ENCODE assay signal across 24 mouse cellular contexts in the genomic region with DNA sequence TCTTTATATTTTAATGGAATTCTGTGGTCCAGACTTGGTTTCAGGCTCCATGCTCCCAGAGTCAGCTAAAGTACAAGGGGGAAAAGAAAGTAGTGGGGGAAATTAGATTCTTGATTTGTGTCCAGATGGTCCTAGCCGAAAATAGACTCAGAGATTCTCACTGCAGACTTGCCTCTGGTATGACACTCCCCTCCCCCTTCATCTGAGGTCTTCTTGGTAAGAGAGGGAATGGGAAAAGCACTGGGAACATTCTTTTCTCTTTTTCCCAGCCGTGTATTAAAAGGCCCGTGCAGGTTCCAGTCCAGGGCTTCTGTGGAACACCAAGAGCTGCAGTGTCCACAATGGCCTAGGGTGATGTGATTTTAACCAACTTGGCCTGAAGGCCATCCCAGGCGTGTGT. TPM values are rescaled to one million over a fixed set of nuclear protein-coding genes. Genes with fewer than 3 reads are reported as not detected.
DNase-seq lines count a peak whose midpoint lies in the region; ATAC-seq and TF ChIP-seq lines count a peak whose summit lies in the region.
"Had no signal": no experiment of that assay in that cellular context is flagged by ENCODE, and none has a peak within 500 bp of the region (broad histone marks: within the 10 kb centered on the region; RNA-seq: fewer than 3 reads in every experiment).

No protein-coding gene starts in this region.

- WGBS in embryonic facial prominence, embryonic 14.5 days = 68% methylated on average over 4 of the region's 4 CpGs
- 84% methylated on average over 4 of the region's 4 CpGs for WGBS in embryonic facial prominence, embryonic 10.5 days
- 74% methylated on average over 4 of the region's 4 CpGs for WGBS in heart, embryonic 12.5 days
- WGBS in lung, adult 2 months = 70% methylated on average over 4 of the region's 4 CpGs

- no peaks in the 10 kb centered on the region for H3K36me3 ChIP-seq in embryonic facial prominence, embryonic 14.5 days (ENCODE audit: control insufficient read depth, insufficient read depth, low read length)
- H3K36me3 ChIP-seq in embryonic facial prominence, embryonic 10.5 days (replicated peaks) = no peaks in the 10 kb centered on the region
- no peaks in the 10 kb centered on the region for H3K36me3 ChIP-seq in heart, embryonic 12.5 days
- H3K36me3 ChIP-seq: forebrain, embryonic 15.5 days; hindbrain, embryonic 13.5 days; limb, embryonic 13.5 days; midbrain, embryonic 10.5 days; neural tube, embryonic 13.5 days had no signal

- H3K9ac ChIP-seq in embryonic facial prominence, embryonic 14.5 days (ENCODE audit: low read depth, low read length) = no peak overlapping the region
- no peak overlapping the region for H3K9ac ChIP-seq in heart, embryonic 12.5 days
- H3K9ac ChIP-seq: forebrain, embryonic 15.5 days; hindbrain, embryonic 13.5 days; limb, embryonic 13.5 days; liver, embryonic 14.5 days; neural tube, embryonic 13.5 days had no signal

- H3K4me3 ChIP-seq in embryonic facial prominence, embryonic 14.5 days (ENCODE audit: low read depth, low read length) = no peak overlapping the region
- no peak overlapping the region for H3K4me3 ChIP-seq in embryonic facial prominence, embryonic 10.5 days
- no peak overlapping the region for H3K4me3 ChIP-seq in heart, embryonic 12.5 days
- no peak overlapping the region for H3K4me3 ChIP-seq in lung, adult 2 months (replicated peaks; ENCODE audit: extremely low read depth, low read depth, low read length)
- H3K4me3 ChIP-seq: forebrain, embryonic 15.5 days; hindbrain, embryonic 13.5 days; limb, embryonic 13.5 days; midbrain, embryonic 10.5 days; myocyte; neural tube, embryonic 13.5 days had no signal

- peaks cover 4% of the 10 kb centered on the region; the same call in 1 of the 2 replicates for H3K9me3 ChIP-seq in embryonic facial prominence, embryonic 14.5 days (ENCODE audit: control insufficient read depth, low read length)
- H3K9me3 ChIP-seq in embryonic facial prominence, embryonic 10.5 days = no peaks in the 10 kb centered on the region
- 0 out of 2 replicates have a peak, but pooled peaks cover 9% of the 10 kb centered on the region for H3K9me3 ChIP-seq in heart, embryonic 12.5 days (replicated peaks)
- H3K9me3 ChIP-seq: forebrain, embryonic 15.5 days; limb, embryonic 13.5 days; midbrain, embryonic 10.5 days; neural tube, embryonic 13.5 days had no signal

- DNase-seq in embryonic facial prominence, embryonic 14.5 days (ENCODE audit: low spot score) = peak; percentile 39
- no peak for DNase-seq in embryonic facial prominence, embryonic 10.5 days (ENCODE audit: low spot score)
- peak; percentile 39 to 66 for DNase-seq in heart, adult 9 months (ENCODE audit: low spot score in 2 of 2)
- DNase-seq in lung, postnatal 10 days = peak; percentile 37
- DNase-seq in lung, adult 2 months = no peak
- DNase-seq in layer of hippocampus, adult 18-20 months (ENCODE audit: low spot score in 2 of 2) = no peak
- DNase-seq in frontal cortex, postnatal 25 days (ENCODE audit: low spot score in 2 of 2) = no peak
- DNase-seq: adrenal gland, adult 8-10 months; cerebellum, adult 8-10 months; gastrocnemius, postnatal 14 days; kidney, adult 8-10 months; kidney, postnatal 25 days; retina, postnatal 1 day; thymus, adult 2 months had no signal

- no peak for ATAC-seq in embryonic facial prominence, embryonic 14.5 days (ENCODE audit: low read depth)
- no peak for ATAC-seq in heart, embryonic 12.5 days (ENCODE audit: insufficient number of reproducible peaks, low FRiP score)
- ATAC-seq: activated CD4-positive, CD25-positive, alpha-beta regulatory T cell, adult 4 months; forebrain, embryonic 15.5 days; midbrain, embryonic 16.5 days had no signal

- no peak for TF ChIP-seq POLR2A in lung, adult 2 months (IDR thresholded peaks at IDR 0.05; ENCODE audit: borderline replicate concordance, extremely low read depth, low read depth, low read length)

- TF ChIP-seq CTCF in lung, adult 2 months (IDR thresholded peaks at IDR 0.05; ENCODE audit: insufficient read depth, low read length) = no peak

- H3K27me3 ChIP-seq in embryonic facial prominence, embryonic 14.5 days (replicated peaks; ENCODE audit: control insufficient read depth, insufficient read depth, low read length) = no peaks in the 10 kb centered on the region
- H3K27me3 ChIP-seq in embryonic facial prominence, embryonic 10.5 days (replicated peaks; ENCODE audit: low read depth, poor library complexity, severe bottlenecking) = no peaks in the 10 kb centered on the region
- H3K27me3 ChIP-seq in heart, embryonic 12.5 days (replicated peaks) = no peaks in the 10 kb centered on the region
- H3K27me3 ChIP-seq: forebrain, embryonic 15.5 days; hindbrain, embryonic 13.5 days; limb, embryonic 13.5 days; neural tube, embryonic 13.5 days had no signal

- no peak overlapping the region for H3K4me2 ChIP-seq in embryonic facial prominence, embryonic 14.5 days (ENCODE audit: low read depth, low read length)
- H3K4me2 ChIP-seq in heart, embryonic 12.5 days = no peak overlapping the region
- H3K4me2 ChIP-seq: forebrain, embryonic 15.5 days; hindbrain, embryonic 13.5 days; limb, embryonic 13.5 days; neural tube, embryonic 13.5 days had no signal

- no peaks in the 10 kb centered on the region for H3K4me1 ChIP-seq in embryonic facial prominence, embryonic 14.5 days (ENCODE audit: control insufficient read depth, insufficient read depth, low read length)
- no peaks in the 10 kb centered on the region for H3K4me1 ChIP-seq in embryonic facial prominence, embryonic 10.5 days
- H3K4me1 ChIP-seq in heart, embryonic 12.5 days (replicated peaks) = no peaks in the 10 kb centered on the region
- no peaks in the 10 kb centered on the region; the same call in 1 of the 2 replicates for H3K4me1 ChIP-seq in lung, adult 2 months (ENCODE audit: control insufficient read depth, insufficient read depth, low read length)
- H3K4me1 ChIP-seq: forebrain, embryonic 15.5 days; hindbrain, embryonic 13.5 days; limb, embryonic 13.5 days; midbrain, embryonic 10.5 days; neural tube, embryonic 13.5 days had no signal

- no peak overlapping the region for H3K27ac ChIP-seq in embryonic facial prominence, embryonic 14.5 days (replicated peaks; ENCODE audit: low read depth, low read length)
- no peak overlapping the region for H3K27ac ChIP-seq in embryonic facial prominence, embryonic 10.5 days (replicated peaks)
- no peak overlapping the region for H3K27ac ChIP-seq in heart, embryonic 12.5 days (ENCODE audit: poor library complexity, severe bottlenecking)
- H3K27ac ChIP-seq: forebrain, embryonic 15.5 days; hindbrain, embryonic 13.5 days; limb, embryonic 13.5 days; liver, embryonic 14.5 days; midbrain, embryonic 10.5 days; neural tube, embryonic 13.5 days had no signal

RNA-seq across cellular contexts. Expression of a gene that starts 23.0 kb away (rescaled TPM):
- polyA plus RNA-seq in embryonic facial prominence, embryonic 14.5 days (2014; fragmentation: Nextera tagmentation; extraction: Ambion mirVana) = 7.0 and 8.9 TPM in 2 replicates
- 1.4 and 2.3 TPM in 2 replicates for polyA plus RNA-seq in embryonic facial prominence, embryonic 10.5 days (2016; fragmentation: Nextera tagmentation; extraction: Ambion mirVana)
- polyA plus RNA-seq in heart, embryonic 12.5 days (2016; fragmentation: Nextera tagmentation; extraction: Ambion mirVana) = 0.26 and 0.42 TPM in 2 replicates
- 1.5 and 1.7 TPM in 2 replicates for polyA plus RNA-seq in lung, adult 2 months (2012; rRNA removed)
- 10 to 100 TPM; 10.3 to 13.2 TPM for total RNA-seq in layer of hippocampus, adult 18-20 months (2021)
- polyA plus RNA-seq: activated CD4-positive, CD25-positive, alpha-beta regulatory T cell, adult 4 months had no signal

Comparison
In these comparisons a context has a peak if more than half of its experiments do, and no peak if none do; other contexts are left out.
1. DNase-seq: peak in embryonic facial prominence, embryonic 14.5 days (single experiment), heart, adult 9 months (2 of 2) and lung, postnatal 10 days (single experiment); none in embryonic facial prominence, embryonic 10.5 days (single experiment), lung, adult 2 months (single experiment), layer of hippocampus, adult 18-20 months (0 of 2) and frontal cortex, postnatal 25 days (0 of 2).